Mouse (Mus musculus) liver, adult 2 months (tissue): Measurements from ENCODE around the gene Strap.

Source experiments
- CTCF ChIP-seq: fragments of 200-500 bp; IDR thresholded peaks from 2 replicates; pipeline ENCODE4 v1.5.1; 2011; ENCODE audit warnings: low read depth, low read length, control low read depth
- POLR2A ChIP-seq: fragments of 200-500 bp; IDR thresholded peaks from 2 replicates; pipeline ENCODE4 v1.6.1; 2011; ENCODE audit warnings: low read length, control low read depth; ENCODE audit not compliant: insufficient read depth; ENCODE audit errors: extremely low read depth

DNA sequence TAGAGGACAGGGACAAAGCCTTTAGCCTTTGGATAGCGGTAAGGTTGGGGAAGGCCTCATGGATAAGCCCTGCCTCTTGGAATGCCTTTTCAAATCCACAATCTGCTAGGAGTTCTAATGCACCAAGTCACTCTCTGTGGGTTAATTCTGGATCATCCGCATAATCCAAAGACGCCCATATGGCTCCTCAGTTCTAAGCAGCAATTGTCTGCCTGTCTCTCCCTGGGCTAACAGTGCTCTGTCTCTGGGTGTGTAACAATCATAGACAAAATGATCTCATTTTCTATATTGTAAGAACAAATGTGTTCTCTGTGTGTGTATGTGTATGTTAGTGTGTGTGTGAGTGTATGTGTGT, 21.6 kb upstream of the Strap start:
- no peak for TF ChIP-seq CTCF
- TF ChIP-seq POLR2A, result no peak
